Mouse (Mus musculus) embryo, embryonic 10.5 days (tissue): ENCODE measurements around the gene Gzmk.
"Not testable (repeated sequence)": the region's sequence is repeated elsewhere in the genome, so short reads cannot be mapped to it uniquely, and the experiment has no call there.

Experiments used
- DNase-seq: peaks from one replicate; pipeline ENCODE4 v3.0.0-alpha.2; 2015; ENCODE audit warnings: low spot score

Gene Gzmk

GRCm38 (mm10) chr13:113225811-113226210 is at the start of gene Gzmk:
Gene Gzmk (minus strand): TSS chr13:113225908.
- peak; percentile 72 for DNase-seq

- no peak for DNase-seq
Measured at GRCm38 (mm10) chr13:113271189-113271588, 45.5 kb upstream of the Gzmk start.

GRCm38 (mm10) chr13:113269777-113270776 is 44.4 kb upstream of the Gzmk start:
- peak; percentile 91 for DNase-seq

- no peak for DNase-seq
Measured at GRCm38 (mm10) chr13:113267204-113267603, 41.5 kb upstream of the Gzmk start.

GRCm38 (mm10) chr13:113266495-113266951 is 40.8 kb upstream of the Gzmk start:
- peak; percentile 93 for DNase-seq

GRCm38 (mm10) chr13:113265257-113265656 is 39.5 kb upstream of the Gzmk start:
- DNase-seq = peak; percentile 84

GRCm38 (mm10) chr13:113262822-113263221 is 37.1 kb upstream of the Gzmk start:
- DNase-seq = no peak

GRCm38 (mm10) chr13:113259237-113259636 is 33.5 kb upstream of the Gzmk start:
- DNase-seq = no peak

GRCm38 (mm10) chr13:113257190-113257589 is 31.5 kb upstream of the Gzmk start:
- DNase-seq = no peak

GRCm38 (mm10) chr13:113256766-113257165 is 31.1 kb upstream of the Gzmk start:
- no peak for DNase-seq

- not testable (repeated sequence) for DNase-seq
Measured at GRCm38 (mm10) chr13:113252580-113252979, 26.9 kb upstream of the Gzmk start.

GRCm38 (mm10) chr13:113245025-113245424 is 19.3 kb upstream of the Gzmk start:
- no peak for DNase-seq

GRCm38 (mm10) chr13:113242129-113242528 is 16.4 kb upstream of the Gzmk start:
- no peak for DNase-seq

- no peak for DNase-seq
Measured at GRCm38 (mm10) chr13:113227666-113228463, 2.2 kb upstream of the Gzmk start.

- no peak for DNase-seq
Measured at GRCm38 (mm10) chr13:113227076-113227475, 1.4 kb upstream of the Gzmk start.

GRCm38 (mm10) chr13:113224105-113224504 is 1.6 kb downstream of the Gzmk start:
- no peak for DNase-seq

- no peak for DNase-seq
Measured at GRCm38 (mm10) chr13:113221851-113222250, 3.9 kb downstream of the Gzmk start.

- DNase-seq = no peak
Measured at GRCm38 (mm10) chr13:113213865-113214264, 11.8 kb downstream of the Gzmk start.

GRCm38 (mm10) chr13:113212401-113212800 is 13.3 kb downstream of the Gzmk start:
- no peak for DNase-seq

- DNase-seq = no peak
Measured at GRCm38 (mm10) chr13:113211345-113211744, 14.4 kb downstream of the Gzmk start.

GRCm38 (mm10) chr13:113209624-113210023 is 16.1 kb downstream of the Gzmk start, which contains the start of gene Esm1:
Gene Esm1 (plus strand): TSS chr13:113209659.
- DNase-seq = no peak

- DNase-seq = no peak
Measured at GRCm38 (mm10) chr13:113205346-113205745, 20.4 kb downstream of the Gzmk start.
